Mouse (Mus musculus) T-helper 2 cell (primary cell): ENCODE data around the gene Kpna3.

Experiments
- in situ Hi-C: fragments of 300-600 bp; cut with MboI, MseI; formaldehyde crosslinking; loops from one replicate; pipeline ENCODE4 v1.15.1; 2025; ENCODE audit warnings: high pct_unique_total_duplicates

Gene Kpna3

GRCm38 (mm10) chr14:61321200-61321599, 118.5 kb downstream of the Kpna3 start:
- in situ Hi-C loops: no loop called here

- in situ Hi-C loops: no loop called here
Observed at GRCm38 (mm10) chr14:61320765-61321164, 118.9 kb downstream of the Kpna3 start.

GRCm38 (mm10) chr14:61316861-61317260, 122.8 kb downstream of the Kpna3 start:
- in situ Hi-C loops: no loop called here
